Mouse (Mus musculus): Measurements from ENCODE around the gene Lrp1. TPM values are rescaled to one million over a fixed set of nuclear protein-coding genes. Genes with fewer than 3 reads are reported as not detected.

Gene Lrp1
- total and polyA plus RNA-seq, 3 experiments, result 3.1 to 51.2 (median 11.8) TPM

DNA sequence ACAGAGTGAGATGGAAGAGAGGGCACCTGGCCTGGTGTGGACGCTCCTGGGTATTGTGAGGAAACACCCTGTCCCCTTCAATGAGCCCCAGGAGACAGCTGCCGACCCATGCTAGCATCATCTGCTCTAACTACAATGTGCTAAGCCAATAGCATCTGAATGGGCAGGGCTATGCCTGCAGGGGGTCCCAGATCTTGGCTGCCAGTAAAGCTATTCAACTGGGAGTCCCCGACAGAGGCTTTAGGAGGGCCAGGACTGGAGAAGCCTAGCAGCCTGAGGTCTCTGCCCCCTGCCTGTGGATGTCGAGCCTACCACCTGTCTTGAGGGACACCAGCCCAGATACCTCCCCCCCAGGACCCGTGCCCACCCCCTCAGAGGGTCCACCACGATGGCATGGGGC is 78.2 kb downstream of the Lrp1 start:
- Histone ChIP-seq H3K27me3 (replicated peaks) (no peaks in the 10 kb centered on the region), H3K79me2 (replicated peaks; ENCODE audit: control insufficient read depth, extremely low read depth, insufficient read depth, poor library complexity, severe bottlenecking) (no peaks in the 10 kb centered on the region), H3K27ac (ENCODE audit: insufficient read depth, low read depth) (no peak overlapping the region), H3K4me1 (ENCODE audit: control insufficient read depth in 1 of 2, insufficient read depth in 2 of 2) (peaks cover 1% of the 10 kb centered on the region in 2 experiments; a peak in 2 of 4 replicates), H3K9me3 (replicated peaks; ENCODE audit: low read length) (no peaks in the 10 kb centered on the region), H3K4me3 (replicated peaks in 1 of 3; ENCODE audit: low read depth in 2 of 3, low read length in 2 of 3, poor library complexity in 1 of 3) (no peak overlapping the region), H3K36me3 (replicated peaks in 1 of 2; ENCODE audit: control insufficient read depth in 1 of 2, insufficient read depth in 1 of 2, low read length in 1 of 2) (peaks cover 70 to 77% of the 10 kb centered on the region in 2 experiments), H3K4me2 (ENCODE audit: insufficient read depth, low read depth, poor library complexity, severe bottlenecking) (no peak overlapping the region), H3K9ac (ENCODE audit: insufficient read depth, low read depth) (no peak overlapping the region)
- dilution Hi-C loops (cut with MboI; ENCODE audit: extremely low pct_ligation_motif_present, extremely low pct_unique_long_range_greater_than_20kb, low sequenced_read_pairs), result no loop called here
- TF ChIP-seq ZMIZ1 (IDR thresholded peaks at IDR 0.05; ENCODE audit: low read depth, low read length), result no peak
- TF ChIP-seq ETS1 (conservative IDR thresholded peaks at IDR 0.05; ENCODE audit: low read depth, low read length), result no peak
- TF ChIP-seq MEF2A (IDR thresholded peaks at IDR 0.05; ENCODE audit: borderline replicate concordance, low read depth, low read length), result no peak
- no peak for TF ChIP-seq KAT2A (IDR thresholded peaks at IDR 0.05; ENCODE audit: insufficient replicate concordance, low read length)
- no peak for TF ChIP-seq USF2 (conservative IDR thresholded peaks at IDR 0.05; ENCODE audit: low read depth, low read length)
- no peak for TF ChIP-seq CHD1 (IDR thresholded peaks at IDR 0.05; ENCODE audit: low read depth, low read length)
- TF ChIP-seq SMC3 (IDR thresholded peaks at IDR 0.05; ENCODE audit: low read depth, low read length), result no peak
- TF ChIP-seq NELFE (IDR thresholded peaks at IDR 0.05; ENCODE audit: low read depth, low read length), result no peak
- TF ChIP-seq SIN3A (IDR thresholded peaks at IDR 0.05; ENCODE audit: low read length), result no peak
- no peak for TF ChIP-seq ZC3H11A (IDR thresholded peaks at IDR 0.05; ENCODE audit: low read depth, low read length)
- no peak for DNase-seq (ENCODE audit: extremely low read depth)
- in situ Hi-C loops (cut with MboI; ENCODE audit: low pct_ligation_motif_present, low pct_unique_long_range_greater_than_20kb, low sequenced_read_pairs), result loop anchor here (5.0 kb wide), 1 partner anchor 35 kb away; no protein-coding TSS in a partner anchor

DNA sequence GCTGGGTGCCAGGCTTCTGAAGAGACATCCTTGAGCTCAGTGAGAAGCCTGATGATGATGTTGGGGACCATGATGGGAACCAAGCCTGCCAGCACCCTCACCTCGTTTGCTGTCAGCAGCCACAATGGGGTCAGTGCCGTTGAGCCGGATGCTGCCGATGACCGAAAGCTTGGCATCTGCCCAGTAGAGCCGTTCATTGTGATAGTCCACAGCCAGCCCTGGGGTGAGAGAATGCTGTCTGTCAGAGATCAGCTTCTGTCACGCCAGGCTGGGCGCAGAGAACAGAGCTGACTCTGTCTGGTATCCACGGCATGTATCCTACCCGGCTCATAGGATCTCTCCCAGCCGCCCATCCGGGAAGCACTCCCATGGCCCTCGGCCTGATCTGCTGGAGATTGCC is 78.9 kb downstream of the Lrp1 start:
- no peak overlapping the region for H3K4me2 ChIP-seq (ENCODE audit: insufficient read depth, low read depth, poor library complexity, severe bottlenecking)
- TF ChIP-seq RCOR1 (conservative IDR thresholded peaks at IDR 0.05; ENCODE audit: low read depth, low read length) (no peak), MAX (IDR thresholded peaks at IDR 0.05; ENCODE audit: low read length) (no peak), PAX5 (IDR thresholded peaks at IDR 0.05; ENCODE audit: low read length) (no peak), CHD2 (IDR thresholded peaks at IDR 0.05; ENCODE audit: low read length) (no peak), ELF1 (IDR thresholded peaks at IDR 0.05; ENCODE audit: low read depth, low read length) (no peak), MYC (IDR thresholded peaks at IDR 0.05; ENCODE audit: low read depth, low read length) (no peak), CHD1 (IDR thresholded peaks at IDR 0.05; ENCODE audit: low read depth, low read length) (no peak), BHLHE40 (IDR thresholded peaks at IDR 0.05; ENCODE audit: low read depth, low read length) (no peak), USF2 (conservative IDR thresholded peaks at IDR 0.05; ENCODE audit: low read depth, low read length) (no peak), SIN3A (IDR thresholded peaks at IDR 0.05; ENCODE audit: low read length) (no peak), GABPA (IDR thresholded peaks at IDR 0.05; ENCODE audit: insufficient replicate concordance, low read depth, low read length) (no peak), KAT2A (IDR thresholded peaks at IDR 0.05; ENCODE audit: insufficient replicate concordance, low read length) (no peak), ETS1 (conservative IDR thresholded peaks at IDR 0.05; ENCODE audit: low read depth, low read length) (no peak), ZKSCAN1 (IDR thresholded peaks at IDR 0.05; ENCODE audit: borderline replicate concordance, low read depth, low read length) (no peak), USF1 (IDR thresholded peaks at IDR 0.05; ENCODE audit: low read depth, low read length) (no peak), NELFE (IDR thresholded peaks at IDR 0.05; ENCODE audit: low read depth, low read length) (no peak), NRF1 (IDR thresholded peaks at IDR 0.05; ENCODE audit: low read depth, low read length) (no peak), UBTF (IDR thresholded peaks at IDR 0.05; ENCODE audit: low read depth, low read length) (no peak), EP300 (IDR thresholded peaks at IDR 0.05; ENCODE audit: low read length) (no peak), IRF4 (IDR thresholded peaks at IDR 0.05; ENCODE audit: low read depth, low read length) (no peak)
- no peak for DNase-seq (ENCODE audit: extremely low read depth)
- dilution Hi-C loops (cut with MboI; ENCODE audit: extremely low pct_ligation_motif_present, extremely low pct_unique_long_range_greater_than_20kb, low sequenced_read_pairs), result no loop called here
- H3K4me1 ChIP-seq (ENCODE audit: control insufficient read depth in 1 of 2, insufficient read depth in 2 of 2), result peaks cover 4 to 5% of the 10 kb centered on the region in 2 experiments; a peak in 3 of 4 replicates
- H3K4me3 ChIP-seq (replicated peaks in 1 of 3; ENCODE audit: low read depth in 2 of 3, low read length in 2 of 3, poor library complexity in 1 of 3), result no peak overlapping the region
- H3K9me3 ChIP-seq (replicated peaks; ENCODE audit: low read length), result no peaks in the 10 kb centered on the region
- no peak overlapping the region for H3K9ac ChIP-seq (ENCODE audit: insufficient read depth, low read depth)
- peaks cover under 1% of the 10 kb centered on the region for H3K27me3 ChIP-seq (replicated peaks)
- H3K79me2 ChIP-seq (replicated peaks; ENCODE audit: control insufficient read depth, extremely low read depth, insufficient read depth, poor library complexity, severe bottlenecking), result no peaks in the 10 kb centered on the region
- H3K36me3 ChIP-seq (replicated peaks in 1 of 2; ENCODE audit: control insufficient read depth in 1 of 2, insufficient read depth in 1 of 2, low read length in 1 of 2), result peaks cover 66 to 71% of the 10 kb centered on the region in 2 experiments
- H3K27ac ChIP-seq (ENCODE audit: insufficient read depth, low read depth), result no peak overlapping the region
- in situ Hi-C loops (cut with MboI; ENCODE audit: low pct_ligation_motif_present, low pct_unique_long_range_greater_than_20kb, low sequenced_read_pairs), result loop anchor here (5.0 kb wide), 1 partner anchor 35 kb away; no protein-coding TSS in a partner anchor
